ENCODE assay signal across 7 mouse cellular contexts in genomic region chr10:81036988-81037580, GRCm38 (mm10). TPM values are rescaled to one million over a fixed set of nuclear protein-coding genes. Genes with fewer than 3 reads are reported as not detected.
DNase-seq lines count a peak whose midpoint lies in the region; ATAC-seq lines count a peak whose summit lies in the region.

Gene Slc39a3, minus strand, starts transcription at chr10:81037426.

- no peaks in the 10 kb centered on the region for H3K27me3 ChIP-seq in intestine, embryonic 15.5 days (replicated peaks)
- no peaks in the 10 kb centered on the region for H3K27me3 ChIP-seq in midbrain, embryonic 10.5 days (ENCODE audit: low read depth, poor library complexity, severe bottlenecking)

- 0 out of 2 replicates have a peak, but pooled peaks cover 2% of the 10 kb centered on the region for H3K4me1 ChIP-seq in intestine, embryonic 15.5 days (replicated peaks)
- peaks cover 17% of the 10 kb centered on the region for H3K4me1 ChIP-seq in midbrain, embryonic 10.5 days

- no peaks in the 10 kb centered on the region for H3K36me3 ChIP-seq in intestine, embryonic 15.5 days
- H3K36me3 ChIP-seq in midbrain, embryonic 10.5 days = peaks cover 13% of the 10 kb centered on the region

- H3K9me3 ChIP-seq in intestine, embryonic 15.5 days = no peaks in the 10 kb centered on the region
- no peaks in the 10 kb centered on the region for H3K9me3 ChIP-seq in midbrain, embryonic 10.5 days (replicated peaks)

- under 1% methylated on average over 35 of the region's 35 CpGs for WGBS in intestine, embryonic 15.5 days
- 1% methylated on average over 35 of the region's 35 CpGs for WGBS in midbrain, embryonic 10.5 days

- peak within 1 kb of the TSS; percentile 75 for H3K9ac ChIP-seq in intestine, embryonic 15.5 days

- peak; percentile 99 for ATAC-seq in intestine, embryonic 15.5 days

- H3K4me2 ChIP-seq in intestine, embryonic 15.5 days (replicated peaks) = peak within 1 kb of the TSS; percentile 74

- peak within 1 kb of the TSS; percentile 46 for H3K27ac ChIP-seq in intestine, embryonic 15.5 days
- H3K27ac ChIP-seq in midbrain, embryonic 10.5 days (replicated peaks) = peak within 1 kb of the TSS; percentile 79

- peak within 1 kb of the TSS; percentile 68 for H3K4me3 ChIP-seq in intestine, embryonic 15.5 days (replicated peaks)
- peak within 1 kb of the TSS; percentile 66 for H3K4me3 ChIP-seq in midbrain, embryonic 10.5 days

- peak; percentile 98 for DNase-seq in adrenal gland, adult 2 months
- peak; percentile 98 for DNase-seq in embryo, embryonic 11.5 days (ENCODE audit: low read depth, low spot score)
- DNase-seq in gastrocnemius, postnatal 36 days = peak; percentile 95 to 100
- DNase-seq in left cerebral cortex, postnatal 25 days (ENCODE audit: low spot score in 2 of 2) = peak; percentile 99 to 100
- peak; percentile 98 for DNase-seq in midbrain, embryonic 10.5 days (ENCODE audit: low spot score)
- peak; percentile 100 for DNase-seq in right cerebral cortex, postnatal 4 days

- intact Hi-C loops in gastrocnemius, postnatal 36 days (cut with DNase I) = no loop called here
- intact Hi-C loops in left cerebral cortex, postnatal 25 days (cut with DNase I) = no loop called here

RNA-seq across cellular contexts. Expression of gene Slc39a3, which starts in this region (rescaled TPM):
- 10 to 100 TPM; 50.9 to 53.0 TPM for total RNA-seq in adrenal gland, adult 2 months (2021)
- 121 and 154 TPM in 2 replicates for polyA plus RNA-seq in adrenal gland, adult 2 months (2012; rRNA removed)
- total RNA-seq in gastrocnemius, postnatal 36 days (2021) = 10 to 100 TPM; 11.7 to 12.0 TPM
- polyA plus RNA-seq in intestine, embryonic 15.5 days (2015; fragmentation: Nextera tagmentation; extraction: Ambion mirVana) = 15.0 and 18.2 TPM in 2 replicates
- 10 to 100 TPM; 67.2 to 69.3 TPM for total RNA-seq in left cerebral cortex, postnatal 25 days (2021)
- 17.4 and 26.6 TPM in 2 replicates for polyA plus RNA-seq in midbrain, embryonic 10.5 days (2016; fragmentation: Nextera tagmentation; extraction: Ambion mirVana)

Comparison
In these comparisons a context has a peak if more than half of its experiments do, and no peak if none do; other contexts are left out.
1. Peak in every context shown above with its lines: DNase-seq, ATAC-seq, H3K4me3 ChIP-seq and H3K27ac ChIP-seq.